Mouse (Mus musculus): Measurements from ENCODE around the gene Zpld1. TPM values are rescaled to one million over a fixed set of nuclear protein-coding genes. Genes with fewer than 3 reads are reported as not detected.
A peak's percentile ranks its signal among the peaks of the same experiment; 100 is the strongest.

Gene Zpld1
- 0.36 and 0.86 TPM in 2 replicates for polyA plus RNA-seq (2016; fragmentation: Nextera tagmentation; extraction: Ambion mirVana)

DNA sequence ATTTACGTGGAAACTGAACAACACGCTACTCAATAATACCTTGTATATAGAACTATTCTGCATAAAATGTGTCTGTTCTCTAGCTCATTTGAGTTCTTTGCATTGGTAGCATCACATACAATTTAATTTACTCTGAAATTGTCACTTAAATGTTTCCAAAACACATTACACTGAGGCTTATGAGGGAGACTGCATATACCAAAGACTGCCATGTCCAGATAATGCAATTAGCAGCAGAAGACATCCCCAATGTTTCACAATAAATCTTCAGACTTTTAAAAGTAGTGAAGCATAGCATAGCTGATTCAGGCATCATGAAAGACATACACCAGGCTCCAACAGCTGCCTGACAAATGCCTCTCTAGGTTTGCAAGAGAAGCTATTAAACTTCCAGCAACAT, at the start of gene Zpld1:
Gene Zpld1, minus strand, starts transcription at position 101 of the 400 bp plus-strand sequence.
- no peaks in the 10 kb centered on the region for H3K36me3 ChIP-seq (replicated peaks)
- no peak for ATAC-seq (ENCODE audit: low FRiP score)
- no peaks in the 10 kb centered on the region for H3K4me1 ChIP-seq
- no peak within 1 kb of the TSS for H3K4me3 ChIP-seq (replicated peaks)
- no peak within 1 kb of the TSS for H3K4me2 ChIP-seq
- H3K9me3 ChIP-seq = no peaks in the 10 kb centered on the region
- 98% methylated on average over 2 of the region's 2 CpGs for WGBS
- no peak within 1 kb of the TSS for H3K27ac ChIP-seq
- no peaks in the 10 kb centered on the region for H3K27me3 ChIP-seq
- H3K9ac ChIP-seq = no peak within 1 kb of the TSS

GRCm38 (mm10) chr16:55345644-55346043, 47.9 kb upstream of the Zpld1 start:
- H3K27me3 ChIP-seq = no peaks in the 10 kb centered on the region
- no peaks in the 10 kb centered on the region for H3K4me1 ChIP-seq
- no peak overlapping the region for H3K9ac ChIP-seq
- no peak overlapping the region for H3K4me2 ChIP-seq
- no peak overlapping the region for H3K4me3 ChIP-seq (replicated peaks)
- no peak overlapping the region for H3K27ac ChIP-seq
- ATAC-seq (ENCODE audit: low FRiP score) = no peak
- no peaks in the 10 kb centered on the region for H3K36me3 ChIP-seq (replicated peaks)
- WGBS = 90% methylated on average over 3 of the region's 3 CpGs
- H3K9me3 ChIP-seq = no peaks in the 10 kb centered on the region

GRCm38 (mm10) chr16:55321542-55322514, 24.0 kb upstream of the Zpld1 start:
- Histone ChIP-seq H3K27me3 (no peaks in the 10 kb centered on the region), H3K9ac (no peak overlapping the region), H3K4me1 (peaks cover 3% of the 10 kb centered on the region; the same call in 1 of the 2 replicates), H3K9me3 (no peaks in the 10 kb centered on the region), H3K4me2 (no peak overlapping the region), H3K4me3 (replicated peaks) (no peak overlapping the region), H3K36me3 (replicated peaks) (no peaks in the 10 kb centered on the region), H3K27ac (peak overlapping the region; percentile 69)
- ATAC-seq (ENCODE audit: low FRiP score) = peak; percentile 98
- 50% methylated on average over 8 of the region's 8 CpGs for WGBS

- no peak overlapping the region for H3K9ac ChIP-seq
- no peaks in the 10 kb centered on the region for H3K36me3 ChIP-seq (replicated peaks)
- ATAC-seq (ENCODE audit: low FRiP score) = no peak
- no peak overlapping the region for H3K4me2 ChIP-seq
- no peaks in the 10 kb centered on the region for H3K27me3 ChIP-seq
- H3K9me3 ChIP-seq = no peaks in the 10 kb centered on the region
- peaks cover 2% of the 10 kb centered on the region; the same call in 1 of the 2 replicates for H3K4me1 ChIP-seq
- H3K27ac ChIP-seq = no peak overlapping the region
- no peak overlapping the region for H3K4me3 ChIP-seq (replicated peaks)
These were observed 19.2 kb upstream of the Zpld1 start for GRCm38 (mm10) chr16:55316996-55317395.

DNA sequence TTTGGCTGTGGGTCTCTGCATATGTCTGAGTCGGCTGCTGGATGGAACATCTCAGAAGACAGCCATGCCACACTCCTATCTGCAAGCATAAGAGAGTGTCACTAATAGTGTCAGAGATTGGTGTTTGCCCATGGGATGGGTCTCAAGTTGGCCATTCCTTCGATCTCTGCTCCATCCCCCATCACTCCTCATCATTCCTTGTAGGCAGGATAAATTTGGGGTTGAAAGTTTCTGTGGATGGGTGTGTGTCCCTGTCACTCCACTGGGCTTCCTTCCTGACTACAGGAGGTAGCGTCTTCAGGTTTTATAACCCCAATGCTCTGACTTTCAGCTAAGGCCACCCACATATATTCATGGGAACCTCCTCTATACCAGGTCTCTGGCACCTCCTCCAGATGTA, 14.3 kb upstream of the Zpld1 start:
- Histone ChIP-seq H3K27me3 (no peaks in the 10 kb centered on the region), H3K4me1 (no peaks in the 10 kb centered on the region), H3K9ac (no peak overlapping the region), H3K27ac (no peak overlapping the region), H3K36me3 (replicated peaks) (no peaks in the 10 kb centered on the region), H3K4me2 (no peak overlapping the region), H3K9me3 (no peaks in the 10 kb centered on the region), H3K4me3 (replicated peaks) (no peak overlapping the region)
- ATAC-seq (ENCODE audit: low FRiP score) = no peak
- WGBS = 90% methylated on average over 3 of the region's 3 CpGs

GRCm38 (mm10) chr16:55282696-55283095, 15.1 kb downstream of the Zpld1 start:
- Histone ChIP-seq H3K27ac (no peak overlapping the region), H3K4me2 (no peak overlapping the region), H3K9me3 (no peaks in the 10 kb centered on the region), H3K36me3 (replicated peaks) (no peaks in the 10 kb centered on the region), H3K4me3 (replicated peaks) (no peak overlapping the region), H3K9ac (no peak overlapping the region), H3K4me1 (no peaks in the 10 kb centered on the region), H3K27me3 (no peaks in the 10 kb centered on the region)
- 89% methylated on average over 2 of the region's 2 CpGs for WGBS
- ATAC-seq (ENCODE audit: low FRiP score) = no peak

DNA sequence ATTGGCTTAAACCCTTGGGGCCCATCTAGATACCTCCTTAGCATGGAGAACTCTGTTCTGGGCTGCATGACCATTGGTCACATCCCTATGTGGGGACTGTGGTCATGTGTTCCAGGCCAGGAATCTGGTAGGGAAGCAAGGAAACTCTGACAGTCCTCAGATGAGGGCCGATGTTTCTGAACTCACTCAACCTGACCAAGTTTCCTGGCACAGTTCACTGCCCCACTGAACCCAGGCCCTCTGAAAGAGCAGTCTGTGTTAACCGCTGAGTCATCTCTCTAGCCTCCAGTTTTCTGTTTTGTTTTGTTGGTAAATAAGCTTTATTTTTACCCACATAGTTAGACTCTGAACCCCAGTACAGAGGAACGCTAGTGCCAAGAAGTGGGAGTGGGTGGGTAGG, 20.3 kb downstream of the Zpld1 start:
- no peak overlapping the region for H3K4me2 ChIP-seq
- no peaks in the 10 kb centered on the region for H3K36me3 ChIP-seq (replicated peaks)
- H3K9me3 ChIP-seq = no peaks in the 10 kb centered on the region
- no peak for ATAC-seq (ENCODE audit: low FRiP score)
- no peak overlapping the region for H3K9ac ChIP-seq
- WGBS = 85% methylated on average over 3 of the region's 3 CpGs
- no peak overlapping the region for H3K27ac ChIP-seq
- no peak overlapping the region for H3K4me3 ChIP-seq (replicated peaks)
- no peaks in the 10 kb centered on the region for H3K4me1 ChIP-seq
- H3K27me3 ChIP-seq = no peaks in the 10 kb centered on the region

- peaks cover 4% of the 10 kb centered on the region for H3K4me1 ChIP-seq
- no peaks in the 10 kb centered on the region for H3K9me3 ChIP-seq
- H3K4me2 ChIP-seq = no peak overlapping the region
- no peaks in the 10 kb centered on the region for H3K36me3 ChIP-seq (replicated peaks)
- no peak overlapping the region for H3K4me3 ChIP-seq (replicated peaks)
- no peaks in the 10 kb centered on the region for H3K27me3 ChIP-seq
- H3K9ac ChIP-seq = no peak overlapping the region
- WGBS = 6% methylated on average over 4 of the region's 4 CpGs
- no peak overlapping the region for H3K27ac ChIP-seq
- ATAC-seq (ENCODE audit: low FRiP score) = no peak
These were observed 32.5 kb downstream of the Zpld1 start for GRCm38 (mm10) chr16:55265281-55265680.

DNA sequence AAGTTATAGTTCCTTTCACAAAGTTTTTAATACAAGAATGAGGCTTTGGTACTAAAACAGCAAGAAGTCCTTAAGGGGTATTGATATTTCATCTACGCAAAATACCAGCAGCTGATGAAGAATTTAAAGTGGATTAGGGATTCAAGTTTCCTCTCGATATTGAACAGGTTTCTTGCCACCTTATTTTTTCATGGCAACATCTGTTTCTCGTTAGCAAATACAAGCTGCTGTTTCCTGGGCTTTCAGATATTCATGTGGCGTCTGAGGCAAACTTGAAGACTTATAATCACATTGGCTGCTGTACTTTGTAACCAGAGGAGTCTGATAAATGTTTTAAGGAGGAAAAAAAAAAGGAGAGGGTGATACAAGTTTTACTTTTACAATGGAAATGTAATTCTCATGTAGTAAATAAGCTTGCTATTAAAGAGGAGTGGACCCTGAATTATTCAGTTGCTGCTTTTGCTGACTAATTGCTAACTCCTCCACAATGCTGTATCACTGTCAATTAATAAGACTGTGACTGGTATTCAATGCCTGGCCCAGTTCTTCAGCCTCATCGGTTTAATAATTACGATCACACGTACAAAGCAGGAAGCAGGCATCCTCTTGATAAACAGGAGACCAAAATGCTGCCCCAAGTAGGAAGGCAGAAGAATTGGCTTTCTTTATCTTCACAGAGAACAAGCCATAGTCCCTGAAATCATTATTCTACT, 36.8 kb downstream of the Zpld1 start:
- Histone ChIP-seq H3K4me2 (no peak overlapping the region), H3K9me3 (no peaks in the 10 kb centered on the region), H3K36me3 (replicated peaks) (no peaks in the 10 kb centered on the region), H3K9ac (no peak overlapping the region), H3K4me3 (replicated peaks) (no peak overlapping the region), H3K4me1 (peaks cover 4% of the 10 kb centered on the region), H3K27me3 (no peaks in the 10 kb centered on the region), H3K27ac (no peak overlapping the region)
- 40% methylated on average over 7 of the region's 7 CpGs for WGBS
- no peak for ATAC-seq (ENCODE audit: low FRiP score)

DNA sequence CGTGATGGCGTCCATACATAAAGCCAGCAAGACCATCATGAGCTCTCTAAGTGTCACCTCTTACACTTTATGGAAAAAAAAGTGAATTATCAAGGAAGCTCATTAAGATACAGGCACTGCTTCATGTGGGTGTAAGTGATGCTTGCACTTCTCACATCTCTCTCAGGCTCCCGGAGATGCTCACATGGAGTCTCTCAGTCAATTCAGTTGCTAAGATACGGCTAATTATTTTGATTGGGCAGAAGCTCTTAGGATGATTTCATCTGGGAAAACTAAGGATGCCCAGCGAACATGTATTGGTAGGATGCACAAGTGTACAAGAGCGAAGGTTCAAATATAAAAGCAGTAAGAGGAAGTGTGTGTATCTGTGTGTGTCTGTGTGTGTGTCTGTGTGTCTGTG, 38.1 kb downstream of the Zpld1 start:
- H3K4me3 ChIP-seq (replicated peaks) = no peak overlapping the region
- no peak overlapping the region for H3K27ac ChIP-seq
- no peaks in the 10 kb centered on the region; the same call in 1 of the 2 replicates for H3K4me1 ChIP-seq
- ATAC-seq (ENCODE audit: low FRiP score) = peak; percentile 55; the same call in 1 of the 2 replicates
- H3K27me3 ChIP-seq = no peaks in the 10 kb centered on the region
- no peak overlapping the region for H3K4me2 ChIP-seq
- H3K36me3 ChIP-seq (replicated peaks) = no peaks in the 10 kb centered on the region
- no peaks in the 10 kb centered on the region for H3K9me3 ChIP-seq
- H3K9ac ChIP-seq = no peak overlapping the region
- WGBS = 71% methylated on average over 6 of the region's 6 CpGs

- ATAC-seq (ENCODE audit: low FRiP score) = no peak
- H3K4me3 ChIP-seq (replicated peaks) = no peak overlapping the region
- no peak overlapping the region for H3K4me2 ChIP-seq
- H3K4me1 ChIP-seq = no peaks in the 10 kb centered on the region
- H3K9ac ChIP-seq = no peak overlapping the region
- no peaks in the 10 kb centered on the region for H3K36me3 ChIP-seq (replicated peaks)
- no peaks in the 10 kb centered on the region for H3K9me3 ChIP-seq
- 73% methylated on average over 2 of the region's 2 CpGs for WGBS
- no peak overlapping the region for H3K27ac ChIP-seq
- no peaks in the 10 kb centered on the region for H3K27me3 ChIP-seq
These were observed 56.8 kb downstream of the Zpld1 start for GRCm38 (mm10) chr16:55240996-55241395.

- ATAC-seq (ENCODE audit: low FRiP score) = no peak
- Histone ChIP-seq H3K9ac (no peak overlapping the region), H3K27me3 (no peaks in the 10 kb centered on the region), H3K9me3 (no peaks in the 10 kb centered on the region), H3K4me1 (no peaks in the 10 kb centered on the region), H3K4me3 (replicated peaks) (no peak overlapping the region), H3K4me2 (no peak overlapping the region), H3K36me3 (replicated peaks) (no peaks in the 10 kb centered on the region), H3K27ac (no peak overlapping the region)
- WGBS = 96% methylated on average over 1 of the region's 1 CpGs
These were observed 68.7 kb downstream of the Zpld1 start for GRCm38 (mm10) chr16:55228995-55229622.
